Comparison of ENCODE assay signal across 8 mouse cellular contexts in genomic region chr10:60830556-60831350, GRCm38 (mm10). TPM values are rescaled to one million over a fixed set of nuclear protein-coding genes. Genes with fewer than 3 reads are reported as not detected.
DNase-seq lines count a peak whose midpoint lies in the region; ATAC-seq lines count a peak whose summit lies in the region.

No protein-coding gene starts in this region.

- no peaks in the 10 kb centered on the region for H3K9me3 ChIP-seq in forebrain, embryonic 11.5 days (ENCODE audit: control insufficient read depth, low read length)
- no peaks in the 10 kb centered on the region for H3K9me3 ChIP-seq in midbrain, embryonic 16.5 days (replicated peaks; ENCODE audit: control insufficient read depth, low read length, poor library complexity, severe bottlenecking)

- H3K4me2 ChIP-seq in forebrain, embryonic 11.5 days (ENCODE audit: low read depth, low read length, severe bottlenecking): peak overlapping the region; percentile 96
- peak overlapping the region; percentile 98 for H3K4me2 ChIP-seq in midbrain, embryonic 16.5 days (ENCODE audit: low read length)

- DNase-seq in heart, adult 11 months: peak; percentile 93
- DNase-seq in heart, adult 18-20 months: no peak
- peak; percentile 49 for DNase-seq in NIH3T3 (ENCODE audit: low read depth)
- DNase-seq in forebrain, embryonic 11.5 days (ENCODE audit: low spot score): peak; percentile 63
- peak; percentile 33 for DNase-seq in kidney, adult 9 months
- DNase-seq in left cerebral cortex, postnatal 25 days (ENCODE audit: low spot score in 2 of 2): no peak
- DNase-seq in urinary bladder, postnatal 4 days (ENCODE audit: low spot score in 2 of 2): no peak

- under 1% methylated on average over 78 of the region's 78 CpGs for WGBS in forebrain, embryonic 11.5 days
- under 1% methylated on average over 78 of the region's 78 CpGs for WGBS in midbrain, embryonic 16.5 days

- intact Hi-C loops in left cerebral cortex, postnatal 25 days (cut with DNase I): no loop called here

- peak; percentile 10; the same call in 1 of the 2 replicates for ATAC-seq in forebrain, embryonic 11.5 days (replicated peaks; ENCODE audit: low FRiP score)
- ATAC-seq in midbrain, embryonic 16.5 days: peak; percentile 22

- H3K4me1 ChIP-seq in forebrain, embryonic 11.5 days (replicated peaks; ENCODE audit: control insufficient read depth, insufficient read depth, low read length): peaks cover 26% of the 10 kb centered on the region
- H3K4me1 ChIP-seq in midbrain, embryonic 16.5 days (ENCODE audit: control insufficient read depth, insufficient read depth, low read length): peaks cover 33% of the 10 kb centered on the region

- peak overlapping the region; percentile 67 for H3K4me3 ChIP-seq in forebrain, embryonic 11.5 days (ENCODE audit: low read depth, low read length)
- H3K4me3 ChIP-seq in midbrain, embryonic 16.5 days (ENCODE audit: low read depth, low read length): peak overlapping the region; percentile 68

- H3K9ac ChIP-seq in forebrain, embryonic 11.5 days (ENCODE audit: low read length): peak overlapping the region; percentile 74
- H3K9ac ChIP-seq in midbrain, embryonic 16.5 days (ENCODE audit: low read depth, low read length): peak overlapping the region; percentile 64

- no peaks in the 10 kb centered on the region for H3K36me3 ChIP-seq in forebrain, embryonic 11.5 days (ENCODE audit: control insufficient read depth, insufficient read depth, low read length)
- no peaks in the 10 kb centered on the region for H3K36me3 ChIP-seq in midbrain, embryonic 16.5 days (ENCODE audit: control insufficient read depth, insufficient read depth, low read length)

- H3K27ac ChIP-seq in forebrain, embryonic 11.5 days (ENCODE audit: low read depth, low read length): no peak overlapping the region
- 0 out of 2 replicates have a peak overlapping the region, but pooled peaks have one; percentile 47 for H3K27ac ChIP-seq in midbrain, embryonic 16.5 days (ENCODE audit: low read length)

- H3K27me3 ChIP-seq in forebrain, embryonic 11.5 days (ENCODE audit: control insufficient read depth, insufficient read depth, low read length): peaks cover 38% of the 10 kb centered on the region
- peaks cover 41% of the 10 kb centered on the region for H3K27me3 ChIP-seq in midbrain, embryonic 16.5 days (ENCODE audit: control insufficient read depth, insufficient read depth, low read depth, low read length)

RNA-seq across cellular contexts. Expression of gene Unc5b, which starts 0.6 kb away (rescaled TPM):
- 10 to 100 TPM in 1 of 2 experiments, 1 to 10 TPM in 1; 8.2 to 10.4 TPM for total RNA-seq in heart, adult 18-20 months (2021)
- 4.0 TPM in 2 replicates for polyA plus RNA-seq in forebrain, embryonic 11.5 days (2014; fragmentation: Nextera tagmentation; extraction: Ambion mirVana)
- polyA plus RNA-seq in midbrain, embryonic 16.5 days (2015; fragmentation: Nextera tagmentation; extraction: Ambion mirVana): 2.0 and 2.4 TPM in 2 replicates
- 10 to 100 TPM; 10.1 to 10.8 TPM for total RNA-seq in left cerebral cortex, postnatal 25 days (2021)

Comparison
In these comparisons a context has a peak if more than half of its experiments do, and no peak if none do; other contexts are left out.
1. DNase-seq: peak in heart, adult 11 months (single experiment), NIH3T3 (single experiment), forebrain, embryonic 11.5 days (single experiment) and kidney, adult 9 months (single experiment); none in heart, adult 18-20 months (0 of 2), left cerebral cortex, postnatal 25 days (0 of 2) and urinary bladder, postnatal 4 days (0 of 2).